Mouse (Mus musculus) liver, embryonic 12.5 days (tissue): ENCODE data around the gene Fes. TPM values are rescaled to one million over a fixed set of nuclear protein-coding genes. Genes with fewer than 3 reads are reported as not detected.

Experiments
- ATAC-seq: fragments of 200-750 bp; cut with Nextera tagmentation; 2 replicates; pipeline ENCODE4 v1.8.0; 2017; ENCODE audit warnings: moderate number of reproducible peaks, mild to moderate bottlenecking, moderate library complexity
- H3K27ac ChIP-seq: fragments of 300-500 bp; sonication (generic); 2 replicates; pipeline ENCODE4 v1.5.1; 2016; ENCODE audit warnings: mild to moderate bottlenecking
- H3K27me3 ChIP-seq: fragments of 300-500 bp; sonication (generic); replicated peaks from 2 replicates; pipeline ENCODE4 v1.6.1; 2016; ENCODE audit warnings: mild to moderate bottlenecking, moderate library complexity
- H3K36me3 ChIP-seq: fragments of 300-500 bp; sonication (generic); 2 replicates; pipeline ENCODE4 v1.6.1; 2016; ENCODE audit warnings: mild to moderate bottlenecking, moderate library complexity
- H3K4me1 ChIP-seq: fragments of 300-500 bp; sonication (generic); 2 replicates; pipeline ENCODE4 v1.6.1; 2016
- H3K4me2 ChIP-seq: fragments of 300-500 bp; sonication (generic); 2 replicates; pipeline ENCODE4 v1.6.1; 2016; ENCODE audit warnings: mild to moderate bottlenecking, moderate library complexity
- H3K4me3 ChIP-seq: fragments of 300-500 bp; sonication (generic); 2 replicates; pipeline ENCODE4 v1.5.1; 2016; ENCODE audit warnings: mild to moderate bottlenecking, moderate library complexity
- H3K9ac ChIP-seq: fragments of 300-500 bp; sonication (generic); 2 replicates; pipeline ENCODE4 v1.6.1; 2016; ENCODE audit warnings: mild to moderate bottlenecking, moderate library complexity
- H3K9me3 ChIP-seq: fragments of 300-500 bp; sonication (generic); replicated peaks from 2 replicates; pipeline ENCODE4 v1.6.1; 2016; ENCODE audit warnings: mild to moderate bottlenecking, moderate library complexity
- WGBS: fragments of 180-500 bp; shearing (Covaris S2); methylation state at CpG from one replicate; pipeline ENCODE4 v1.1.7; 2016; ENCODE audit not compliant: insufficient replicate concordance; 5-methylcytosine and 5-hydroxymethylcytosine counted together
- polyA plus RNA-seq: library from polyadenylated mRNA; unstranded; fragments of >200 nt; fragmentation: Nextera tagmentation; extraction: Ambion mirVana; gene quantifications from 2 replicates; pipeline ENCODE4 v1.2.1, GENCODE M21; 2016

Gene Fes
- polyA plus RNA-seq, 1 experiment from 2014 or later = 10.3 TPM

GRCm38 (mm10) chr7:80371041-80371751 is 16.6 kb downstream of the Fes start, which contains the start of gene Man2a2:
Man2a2 (minus strand) TSS chr7:80371375.
- WGBS = under 1% methylated on average over 82 of the region's 86 CpGs
- peak within 1 kb of the TSS; percentile 77 for H3K4me3 ChIP-seq
- H3K9ac ChIP-seq = peak within 1 kb of the TSS; percentile 76
- peak; percentile 50 for ATAC-seq
- H3K4me1 ChIP-seq = peaks cover 27% of the 10 kb centered on the region
- peak within 1 kb of the TSS; percentile 57 for H3K27ac ChIP-seq
- H3K4me2 ChIP-seq = peak within 1 kb of the TSS; percentile 97
- H3K9me3 ChIP-seq = no peaks in the 10 kb centered on the region
- H3K27me3 ChIP-seq = peaks cover 42% of the 10 kb centered on the region
- H3K36me3 ChIP-seq = peaks cover 25% of the 10 kb centered on the region

GRCm38 (mm10) chr7:80370649-80371040 is 17.1 kb downstream of the Fes start:
- Histone ChIP-seq H3K27me3 (peaks cover 42% of the 10 kb centered on the region), H3K36me3 (peaks cover 30% of the 10 kb centered on the region), H3K9ac (peak overlapping the region; percentile 76), H3K9me3 (no peaks in the 10 kb centered on the region), H3K4me3 (peak overlapping the region; percentile 77), H3K27ac (peak overlapping the region; percentile 57), H3K4me1 (peaks cover 27% of the 10 kb centered on the region), H3K4me2 (peak overlapping the region; percentile 97)
- WGBS = under 1% methylated on average over 31 of the region's 31 CpGs
- ATAC-seq = peak; percentile 32

- peak overlapping the region; percentile 57 for H3K27ac ChIP-seq
- no peaks in the 10 kb centered on the region for H3K9me3 ChIP-seq
- peak overlapping the region; percentile 76; the same call in 1 of the 2 replicates for H3K9ac ChIP-seq
- H3K27me3 ChIP-seq = peaks cover 42% of the 10 kb centered on the region
- peaks cover 27% of the 10 kb centered on the region for H3K4me1 ChIP-seq
- H3K36me3 ChIP-seq = peaks cover 30% of the 10 kb centered on the region
- H3K4me3 ChIP-seq = peak overlapping the region; percentile 77
- peak overlapping the region; percentile 97 for H3K4me2 ChIP-seq
- WGBS = 43% methylated on average over 4 of the region's 4 CpGs
- no peak for ATAC-seq
Observed at GRCm38 (mm10) chr7:80369967-80370431, 17.7 kb downstream of the Fes start.

- no peak for ATAC-seq
- Histone ChIP-seq H3K4me2 (peak overlapping the region; percentile 97), H3K9me3 (no peaks in the 10 kb centered on the region), H3K9ac (no peak overlapping the region), H3K27ac (no peak overlapping the region), H3K36me3 (peaks cover 34% of the 10 kb centered on the region), H3K27me3 (peaks cover 42% of the 10 kb centered on the region), H3K4me3 (no peak overlapping the region), H3K4me1 (peaks cover 27% of the 10 kb centered on the region)
- 55% methylated on average over 5 of the region's 5 CpGs for WGBS
Observed at GRCm38 (mm10) chr7:80369461-80369860, 18.3 kb downstream of the Fes start.

GRCm38 (mm10) chr7:80368635-80369421 is 18.9 kb downstream of the Fes start:
- Histone ChIP-seq H3K4me3 (no peak overlapping the region), H3K27ac (no peak overlapping the region)

GRCm38 (mm10) chr7:80368009-80368408 is 19.7 kb downstream of the Fes start:
- Histone ChIP-seq H3K27me3 (peaks cover 39% of the 10 kb centered on the region), H3K4me1 (peaks cover 27% of the 10 kb centered on the region), H3K36me3 (peaks cover 48% of the 10 kb centered on the region), H3K9me3 (no peaks in the 10 kb centered on the region), H3K4me3 (no peak overlapping the region), H3K4me2 (no peak overlapping the region), H3K9ac (no peak overlapping the region), H3K27ac (no peak overlapping the region)
- WGBS = 78% methylated on average over 9 of the region's 9 CpGs
- ATAC-seq = no peak

More at GRCm38 (mm10) chr7:80368635-80369421, 18.9 kb downstream of the Fes start:
- Histone ChIP-seq H3K4me1 (peaks cover 27% of the 10 kb centered on the region), H3K4me2 (peak overlapping the region; percentile 97; the same call in 1 of the 2 replicates), H3K36me3 (peaks cover 40% of the 10 kb centered on the region), H3K9ac (no peak overlapping the region), H3K27me3 (peaks cover 42% of the 10 kb centered on the region), H3K9me3 (no peaks in the 10 kb centered on the region)
- ATAC-seq = no peak
- 62% methylated on average over 20 of the region's 20 CpGs for WGBS

- 84% methylated on average over 7 of the region's 7 CpGs for WGBS
- H3K9me3 ChIP-seq = no peaks in the 10 kb centered on the region
- no peak for ATAC-seq
- H3K27me3 ChIP-seq = peaks cover 33% of the 10 kb centered on the region
- H3K4me1 ChIP-seq = peaks cover 27% of the 10 kb centered on the region
- H3K4me2 ChIP-seq = no peak overlapping the region
- no peak overlapping the region for H3K9ac ChIP-seq
- peaks cover 56% of the 10 kb centered on the region for H3K36me3 ChIP-seq
- H3K27ac ChIP-seq = no peak overlapping the region
- H3K4me3 ChIP-seq = no peak overlapping the region
Observed at GRCm38 (mm10) chr7:80367232-80367631, 20.5 kb downstream of the Fes start.

- peaks cover 67% of the 10 kb centered on the region for H3K36me3 ChIP-seq
- no peaks in the 10 kb centered on the region for H3K9me3 ChIP-seq
- H3K27ac ChIP-seq = no peak overlapping the region
- no peak overlapping the region for H3K4me2 ChIP-seq
- no peak overlapping the region for H3K4me3 ChIP-seq
- peaks cover 19% of the 10 kb centered on the region for H3K4me1 ChIP-seq
- no peak for ATAC-seq
- no peak overlapping the region for H3K9ac ChIP-seq
- 71% methylated on average over 2 of the region's 2 CpGs for WGBS
- H3K27me3 ChIP-seq = peaks cover 18% of the 10 kb centered on the region
Observed at GRCm38 (mm10) chr7:80365759-80366158, 22.0 kb downstream of the Fes start.

GRCm38 (mm10) chr7:80360435-80360834 is 27.3 kb downstream of the Fes start:
- no peak overlapping the region for H3K4me2 ChIP-seq
- H3K4me1 ChIP-seq = no peaks in the 10 kb centered on the region
- WGBS = 43% methylated on average over 3 of the region's 3 CpGs
- no peaks in the 10 kb centered on the region for H3K9me3 ChIP-seq
- no peak for ATAC-seq
- no peak overlapping the region for H3K9ac ChIP-seq
- H3K27me3 ChIP-seq = no peaks in the 10 kb centered on the region
- no peak overlapping the region for H3K4me3 ChIP-seq
- H3K27ac ChIP-seq = no peak overlapping the region
- peaks cover 90% of the 10 kb centered on the region for H3K36me3 ChIP-seq

- no peak overlapping the region for H3K27ac ChIP-seq
- H3K36me3 ChIP-seq = peaks cover 88% of the 10 kb centered on the region
Observed at GRCm38 (mm10) chr7:80358039-80358438, 29.7 kb downstream of the Fes start.

GRCm38 (mm10) chr7:80357156-80357555 is 30.6 kb downstream of the Fes start:
- peaks cover 87% of the 10 kb centered on the region for H3K36me3 ChIP-seq

More at GRCm38 (mm10) chr7:80358039-80358438, 29.7 kb downstream of the Fes start:
- Histone ChIP-seq H3K27me3 (no peaks in the 10 kb centered on the region), H3K4me2 (no peak overlapping the region), H3K9me3 (no peaks in the 10 kb centered on the region), H3K9ac (no peak overlapping the region), H3K4me3 (no peak overlapping the region), H3K4me1 (no peaks in the 10 kb centered on the region)
- WGBS = 78% methylated on average over 4 of the region's 4 CpGs
- no peak for ATAC-seq

GRCm38 (mm10) chr7:80356351-80356750 is 31.4 kb downstream of the Fes start:
- WGBS = 85% methylated on average over 13 of the region's 13 CpGs
- Histone ChIP-seq H3K4me1 (peaks cover 3% of the 10 kb centered on the region), H3K4me2 (no peak overlapping the region), H3K4me3 (no peak overlapping the region), H3K27ac (no peak overlapping the region), H3K9me3 (no peaks in the 10 kb centered on the region), H3K27me3 (no peaks in the 10 kb centered on the region), H3K36me3 (peaks cover 86% of the 10 kb centered on the region), H3K9ac (no peak overlapping the region)
- no peak for ATAC-seq

More at GRCm38 (mm10) chr7:80357156-80357555, 30.6 kb downstream of the Fes start:
- H3K9ac ChIP-seq = no peak overlapping the region
- H3K4me3 ChIP-seq = no peak overlapping the region
- H3K27ac ChIP-seq = no peak overlapping the region
- no peaks in the 10 kb centered on the region for H3K4me1 ChIP-seq
- no peaks in the 10 kb centered on the region for H3K27me3 ChIP-seq
- H3K4me2 ChIP-seq = no peak overlapping the region
- no peaks in the 10 kb centered on the region for H3K9me3 ChIP-seq
- 70% methylated on average over 8 of the region's 8 CpGs for WGBS
- ATAC-seq = no peak
